Mouse (Mus musculus) 416B (cell line): ENCODE measurements around the gene Ate1.

ENCODE experiments used
- DNase-seq: peaks from one replicate; pipeline ENCODE4 v3.0.0; 2011; ENCODE audit warnings: low read depth

Ate1 gene

DNA sequence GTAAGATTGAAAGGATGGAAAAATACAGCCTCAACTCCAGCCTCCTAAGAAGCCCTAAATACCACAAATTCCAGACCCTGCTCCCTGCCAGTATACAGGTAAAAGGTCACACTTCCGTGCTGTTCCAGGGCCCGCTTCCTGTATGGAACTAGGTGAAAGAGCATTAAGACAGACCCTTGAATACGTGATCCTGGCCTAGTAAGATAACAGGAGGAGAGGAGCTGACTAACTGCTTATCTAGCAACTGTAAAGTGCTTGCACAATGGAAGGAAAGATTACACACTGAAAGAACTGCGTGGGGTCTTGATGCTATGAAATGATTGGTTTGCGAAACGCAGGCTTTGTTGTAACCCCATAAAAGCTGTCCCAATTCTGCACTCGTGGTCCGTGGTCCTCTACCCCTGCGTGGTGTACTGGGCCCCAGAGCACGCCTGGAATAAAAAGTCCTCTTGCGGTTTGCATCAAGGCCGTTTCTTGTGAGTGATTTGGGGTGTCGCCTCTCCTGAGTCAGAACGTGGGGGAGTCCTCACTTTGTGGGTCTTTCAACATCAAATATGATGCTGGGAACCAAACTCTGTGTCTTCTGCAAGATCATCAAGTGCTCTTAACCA, 748 bp upstream of the Ate1 start:
- peak; percentile 83 for DNase-seq

DNA sequence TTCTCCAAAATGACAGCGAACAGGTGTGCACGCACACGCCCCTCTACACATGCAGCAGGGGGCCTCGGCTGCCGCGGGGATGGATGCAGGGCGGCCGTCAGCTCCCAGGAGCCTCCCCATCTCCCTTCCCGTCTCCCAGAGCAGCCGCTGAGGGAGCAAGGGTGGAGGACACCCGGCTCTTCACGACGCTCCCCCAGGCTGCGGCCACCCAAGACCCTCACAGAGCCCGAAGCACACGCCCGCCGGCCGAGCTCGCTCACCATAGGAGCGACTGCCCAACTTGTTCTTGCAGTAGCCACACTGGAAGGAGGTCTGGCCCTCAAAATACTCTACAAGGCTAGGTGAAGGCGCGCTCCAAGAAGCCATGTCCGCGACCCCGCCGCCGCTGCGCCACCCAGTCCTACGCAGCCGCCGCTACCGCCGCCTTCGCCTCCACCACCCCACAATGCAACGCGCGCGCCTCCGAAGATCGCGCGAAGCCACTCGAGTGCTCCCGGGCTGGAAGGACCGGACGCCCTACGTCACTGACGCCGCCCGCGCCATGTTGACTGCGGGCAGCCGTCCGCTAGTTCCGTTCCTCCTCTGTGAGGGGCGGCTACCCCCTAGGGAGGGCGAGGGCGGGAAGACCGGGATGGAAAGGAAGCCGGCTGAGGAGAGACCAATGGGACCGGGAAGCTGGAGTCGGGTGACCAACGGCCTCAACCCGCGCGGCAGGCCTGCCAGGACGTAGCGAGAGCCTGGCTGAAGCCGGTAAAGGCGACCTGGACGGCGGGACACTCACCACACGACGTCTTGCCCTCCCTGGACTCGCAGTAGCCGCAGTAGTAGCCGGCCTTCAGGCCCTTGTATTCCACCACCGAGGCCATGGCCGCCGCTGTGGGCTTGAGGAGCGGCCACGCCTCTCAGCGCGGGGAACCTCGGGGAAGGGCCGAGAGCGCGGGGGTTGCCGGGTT, 797 bp downstream of the Ate1 start:
- peak; percentile 96 for DNase-seq

DNA sequence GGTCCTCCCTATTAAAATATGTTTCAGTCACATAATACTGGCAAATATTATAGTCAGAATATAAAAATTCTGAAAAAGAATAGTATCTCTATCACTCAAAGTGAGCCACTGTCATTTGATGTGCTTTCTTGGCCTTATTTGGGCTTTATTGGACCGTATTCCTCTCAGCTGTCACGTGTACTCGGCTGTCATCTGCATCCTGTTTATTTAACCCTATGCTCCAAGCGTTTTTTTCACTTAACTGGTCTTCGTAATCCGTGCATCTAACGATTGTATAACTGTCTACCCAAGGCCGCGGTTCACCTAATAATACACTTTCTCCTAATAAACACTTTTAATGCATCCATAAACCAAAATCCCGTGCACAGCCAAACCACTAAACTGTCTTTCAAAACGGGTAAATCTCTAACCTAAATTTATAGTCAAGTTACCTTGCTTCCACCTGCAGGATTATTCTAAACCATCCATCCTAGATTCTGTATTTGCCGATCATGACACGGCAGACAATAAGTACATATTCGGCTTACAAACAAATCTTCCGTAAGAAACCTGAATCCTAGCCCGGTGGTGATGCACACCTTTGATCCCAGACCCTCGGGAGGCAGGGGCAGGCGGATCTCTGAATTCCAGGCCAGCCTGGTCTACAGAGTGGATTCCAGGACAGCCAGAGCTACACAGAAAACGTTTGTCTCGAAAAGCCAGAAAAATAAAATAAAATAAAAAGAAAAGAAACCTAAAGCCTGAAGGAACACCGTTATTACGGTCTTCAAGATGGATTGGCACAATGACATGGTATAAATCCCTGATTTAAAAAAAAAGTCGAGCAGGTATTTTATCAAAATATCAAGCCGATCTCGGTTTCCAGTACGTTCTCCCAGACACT, 1.7 kb downstream of the Ate1 start:
- peak; percentile 72 for DNase-seq

DNA sequence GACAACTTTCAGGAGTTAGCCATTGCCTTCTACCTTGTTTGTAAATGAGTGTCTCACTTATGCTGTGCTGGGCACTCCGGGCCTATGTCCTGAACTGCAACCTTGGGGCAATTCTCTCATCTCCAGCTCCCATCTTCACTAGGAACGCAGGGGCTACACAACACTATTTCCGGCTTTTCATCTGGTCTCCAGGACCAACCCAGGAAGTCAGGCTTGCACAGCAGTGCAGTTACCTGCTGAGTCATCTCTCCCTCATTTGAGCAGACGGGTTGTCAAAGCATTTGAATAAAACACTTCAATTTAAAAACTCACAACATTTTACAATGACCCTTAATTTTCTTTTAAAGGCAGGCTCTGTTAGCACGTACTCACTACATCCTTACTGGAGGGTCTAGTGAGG, 9.9 kb downstream of the Ate1 start:
- DNase-seq, result peak; percentile 37

DNA sequence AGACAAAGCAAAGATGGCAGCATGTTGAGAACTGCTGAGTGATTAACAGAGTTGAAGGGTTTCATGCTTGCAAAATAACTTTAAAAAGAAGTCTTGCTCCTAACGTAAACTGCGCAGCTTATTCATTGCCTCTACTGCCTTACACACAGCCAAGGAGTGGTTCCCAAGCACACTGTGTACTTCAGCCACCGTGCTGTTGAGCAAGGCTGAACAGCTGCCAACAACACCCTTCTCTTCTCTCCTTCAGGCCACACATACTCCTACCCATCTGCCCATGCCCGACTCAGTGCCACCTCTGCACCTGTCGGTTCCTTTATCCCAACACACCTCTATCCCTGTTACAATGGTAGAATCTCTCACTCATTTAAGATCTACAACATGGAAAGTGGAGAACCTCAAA, 17.2 kb downstream of the Ate1 start:
- DNase-seq, result no peak

DNA sequence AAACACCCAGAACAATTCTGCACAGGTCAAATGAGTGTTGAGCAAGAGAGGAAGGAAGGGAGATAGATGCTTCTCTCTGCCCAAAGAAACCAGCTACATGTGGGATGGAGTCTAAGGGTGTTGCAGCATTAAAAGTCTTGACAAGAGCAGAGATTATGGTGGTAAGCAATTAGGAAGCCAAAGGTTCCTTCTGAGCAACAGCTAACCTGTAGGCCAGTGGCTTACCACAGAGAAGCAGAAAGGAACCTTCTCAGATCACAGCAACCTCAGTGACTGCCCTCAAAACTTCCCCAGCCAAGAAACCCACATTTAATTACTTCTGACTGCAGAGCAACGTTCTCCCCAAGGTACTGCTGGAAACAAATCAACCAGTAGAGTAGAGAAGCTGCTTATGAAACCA, 18.7 kb downstream of the Ate1 start:
- peak; percentile 67 for DNase-seq

DNA sequence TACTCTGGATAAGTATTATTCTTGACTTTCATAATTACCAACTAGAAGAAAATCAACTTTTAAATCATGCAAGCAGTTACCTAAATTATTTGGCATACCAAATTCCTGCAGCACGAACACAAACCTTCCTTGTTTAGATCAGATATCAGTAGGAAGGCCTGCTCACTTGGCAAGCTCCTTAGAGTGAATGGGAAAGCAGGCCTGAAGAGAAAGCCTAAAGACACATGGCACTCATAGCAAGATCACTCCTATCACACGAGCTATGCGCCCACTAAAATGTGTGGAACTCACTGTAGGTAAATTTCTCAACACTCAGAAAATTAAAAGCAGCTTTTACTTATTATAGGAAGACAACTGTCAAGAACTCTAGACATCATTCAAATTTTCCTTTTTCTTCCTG, 26.8 kb downstream of the Ate1 start:
- DNase-seq, result no peak

DNA sequence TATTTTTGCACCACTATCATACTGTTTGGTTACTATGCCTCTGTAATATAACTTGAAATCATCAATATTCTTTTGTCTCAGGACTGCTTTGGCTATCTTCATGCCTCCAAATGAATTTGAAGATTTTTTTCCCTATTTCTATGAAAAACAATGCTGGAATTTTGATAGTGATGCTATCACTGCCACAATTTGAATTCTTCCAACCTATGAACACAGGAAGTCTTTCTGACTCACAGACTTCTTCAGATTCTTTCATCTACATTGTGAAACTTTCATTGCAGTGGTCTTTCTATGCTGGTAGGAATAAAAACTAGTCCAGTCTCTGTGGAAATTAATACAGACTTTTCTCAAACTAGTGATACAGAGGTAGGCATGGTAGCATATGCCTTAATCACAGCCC, 28.1 kb downstream of the Ate1 start:
- no peak for DNase-seq

DNA sequence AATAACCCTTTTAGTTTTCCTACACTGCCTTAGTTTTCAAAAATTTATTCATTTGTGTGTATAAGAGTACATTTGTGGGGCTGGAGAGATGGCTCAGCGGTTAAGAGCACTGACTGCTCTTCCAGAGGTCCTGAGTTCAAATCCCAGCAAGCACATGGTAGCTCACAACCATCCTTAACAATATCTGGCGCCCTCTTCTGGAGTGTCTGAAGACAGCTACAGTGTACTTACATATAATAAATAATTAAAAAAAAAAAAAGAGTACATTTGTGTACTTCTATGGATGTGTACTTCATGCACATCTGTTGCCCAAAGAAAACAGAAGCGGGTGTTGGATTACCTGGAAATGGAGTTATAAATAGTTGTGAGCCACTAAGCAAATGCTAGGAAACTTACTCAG, 41.2 kb downstream of the Ate1 start:
- peak; percentile 35 for DNase-seq

DNA sequence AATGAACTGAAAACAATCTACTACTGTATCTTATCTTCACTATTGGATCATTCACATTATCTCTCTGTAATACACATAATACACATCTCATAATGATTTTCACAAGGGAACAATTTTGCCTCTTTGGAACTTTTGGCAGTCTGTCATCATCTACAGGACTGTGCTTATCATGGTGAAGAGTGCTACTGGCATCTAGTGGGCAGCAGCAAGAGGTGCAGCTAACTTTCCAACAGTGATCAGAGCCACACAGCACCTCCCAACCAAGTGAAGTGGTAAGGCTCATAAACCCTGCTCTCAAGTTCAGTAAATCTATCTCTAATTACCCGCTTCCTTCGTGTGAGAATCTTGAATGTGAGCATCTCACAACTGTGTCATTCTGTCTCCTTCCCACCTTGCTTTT, 44.2 kb downstream of the Ate1 start:
- DNase-seq, result peak; percentile 72

DNA sequence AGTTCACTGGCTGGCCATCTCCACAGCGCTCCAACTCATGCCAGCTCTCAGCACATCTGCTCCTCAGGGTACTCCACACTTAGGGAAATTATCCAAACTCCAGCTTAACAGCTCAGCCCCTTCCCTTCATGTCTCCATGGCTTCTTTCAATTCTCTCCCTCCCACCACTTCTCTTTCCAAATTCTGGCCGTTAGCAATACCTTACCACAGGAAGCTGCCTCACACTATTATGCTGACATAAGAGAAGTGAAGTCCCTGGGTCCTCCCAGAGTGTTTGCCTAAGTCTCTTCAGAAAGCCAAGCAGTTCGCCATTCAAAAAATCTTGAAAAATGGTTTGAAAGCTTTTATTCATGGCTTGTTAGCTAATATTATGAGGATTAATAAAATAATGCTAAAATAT, 46.3 kb downstream of the Ate1 start:
- peak; percentile 63 for DNase-seq

DNA sequence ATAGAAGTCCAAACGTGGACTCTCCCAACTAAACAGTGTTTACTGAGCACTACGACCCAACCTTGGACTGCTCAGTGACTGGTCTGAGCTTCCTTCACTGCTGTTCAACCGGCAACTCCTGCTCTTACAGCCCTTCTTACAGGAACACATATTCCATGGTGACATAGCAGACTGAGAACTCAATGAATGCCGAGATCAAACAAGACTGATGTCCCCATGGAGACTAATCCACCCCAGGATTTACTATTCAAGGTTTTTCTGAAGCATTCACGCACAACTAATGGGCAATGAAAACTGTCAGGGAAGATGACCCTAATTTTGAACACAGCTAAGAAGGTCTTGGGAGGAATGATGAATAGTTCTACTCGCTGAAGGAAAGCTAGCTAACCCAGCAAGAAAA, 47.5 kb downstream of the Ate1 start:
- no peak for DNase-seq

DNA sequence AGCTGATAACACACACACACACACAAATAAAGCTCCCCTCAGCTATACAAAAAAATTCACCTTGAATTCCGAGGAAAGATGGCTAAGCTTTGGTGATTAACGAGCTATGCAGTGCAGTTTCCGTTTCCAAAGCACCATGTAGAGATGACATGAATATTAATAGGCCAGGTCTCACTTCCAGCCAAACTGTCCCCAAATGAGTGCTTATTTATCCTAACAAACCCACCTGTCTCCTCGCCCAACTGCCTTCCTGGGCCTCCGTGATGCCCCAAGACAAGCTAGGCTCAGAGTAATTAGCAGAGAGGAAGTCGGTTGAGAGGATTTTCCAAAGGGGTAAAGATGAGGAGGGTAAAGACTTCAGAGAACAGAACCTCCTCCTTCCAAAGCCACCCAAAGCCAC, 49.1 kb downstream of the Ate1 start:
- DNase-seq, result no peak

DNA sequence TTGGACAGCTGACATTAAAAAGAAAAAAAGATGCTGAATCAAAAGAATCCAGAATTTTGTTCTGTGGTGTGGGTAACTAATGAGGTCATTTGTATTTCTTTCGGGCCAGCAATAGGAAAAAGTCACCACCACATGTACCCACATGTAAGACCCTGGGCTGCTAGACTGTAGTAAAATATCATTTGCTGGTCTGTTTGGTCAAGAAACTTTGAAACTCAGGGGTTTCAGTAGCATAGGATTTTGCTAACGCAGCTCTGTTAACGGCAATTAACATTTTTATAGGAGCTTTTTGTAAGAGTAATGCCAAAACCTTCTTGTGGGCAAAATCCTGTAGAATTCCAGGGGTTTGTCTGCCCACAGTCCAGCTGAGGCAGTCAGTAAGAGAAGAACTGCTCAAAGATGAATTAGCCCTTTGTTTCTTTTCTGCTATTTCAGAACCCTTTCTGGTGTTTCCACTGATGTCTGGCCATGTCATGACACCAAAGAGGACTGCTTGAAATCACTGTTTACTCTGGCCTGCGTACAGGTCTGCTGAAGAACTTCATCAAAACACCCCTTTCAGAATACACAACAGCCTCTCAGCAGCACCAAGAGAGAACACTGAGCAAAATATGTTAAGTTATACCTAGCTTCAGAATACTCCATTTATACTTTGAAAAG, 64.5 kb downstream of the Ate1 start:
- no peak for DNase-seq

DNA sequence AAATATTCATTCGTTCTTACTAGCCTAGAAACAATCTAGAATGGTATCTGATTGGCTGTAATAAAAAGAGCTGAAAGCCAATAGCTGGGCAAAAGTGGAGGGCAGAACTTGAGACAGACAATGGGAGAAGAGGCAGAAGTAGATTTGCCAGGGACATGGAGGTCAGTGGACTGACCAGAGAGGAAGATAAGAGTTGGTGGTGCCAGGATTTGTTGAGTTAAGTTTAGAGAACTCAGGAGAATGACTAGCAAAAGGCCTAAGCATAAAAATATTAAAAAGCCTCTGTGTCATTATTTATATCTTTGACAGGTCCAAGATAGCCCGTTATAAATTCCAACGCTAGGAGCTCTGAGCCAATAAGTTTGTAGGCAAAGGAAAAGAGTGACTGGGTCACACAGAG, 65.9 kb downstream of the Ate1 start:
- DNase-seq, result no peak

DNA sequence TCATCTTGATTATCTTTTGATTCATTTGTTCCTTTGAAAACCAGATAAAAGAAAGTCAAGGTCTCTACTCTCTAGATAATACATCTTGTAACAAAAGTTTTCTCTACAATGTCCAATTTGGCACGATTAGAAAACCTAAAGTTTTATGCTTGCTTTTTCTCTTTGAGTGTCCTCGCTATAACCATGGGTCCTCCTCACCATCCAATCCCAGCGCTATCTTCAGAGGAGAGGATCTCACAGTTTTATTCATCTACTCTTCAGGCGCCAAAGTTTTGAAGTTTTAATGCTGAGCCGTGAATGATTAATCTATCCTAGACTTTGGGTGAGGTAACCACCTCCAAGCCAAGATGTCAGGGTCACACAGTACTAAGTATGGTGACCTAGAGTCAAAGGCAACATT, 84.4 kb downstream of the Ate1 start:
- no peak for DNase-seq

DNA sequence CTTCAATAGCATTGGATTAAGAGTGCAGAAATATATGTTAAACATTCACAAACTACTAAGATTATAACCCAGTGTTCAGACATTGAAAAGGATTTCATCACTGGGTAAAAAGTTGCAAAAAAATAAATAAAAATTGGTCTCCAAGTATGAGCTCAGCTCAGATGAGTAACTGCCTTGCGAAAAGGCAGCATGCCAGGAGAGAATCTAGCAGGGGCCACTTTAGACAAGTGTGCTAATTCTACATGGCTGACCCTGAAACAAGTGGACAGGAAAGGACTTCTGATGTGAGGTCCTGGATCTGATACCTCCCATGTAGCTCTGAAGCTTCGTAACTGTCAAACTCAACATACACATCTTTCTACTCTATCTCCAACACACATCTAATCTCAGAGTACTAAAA, 88.0 kb downstream of the Ate1 start:
- peak; percentile 17 for DNase-seq

DNA sequence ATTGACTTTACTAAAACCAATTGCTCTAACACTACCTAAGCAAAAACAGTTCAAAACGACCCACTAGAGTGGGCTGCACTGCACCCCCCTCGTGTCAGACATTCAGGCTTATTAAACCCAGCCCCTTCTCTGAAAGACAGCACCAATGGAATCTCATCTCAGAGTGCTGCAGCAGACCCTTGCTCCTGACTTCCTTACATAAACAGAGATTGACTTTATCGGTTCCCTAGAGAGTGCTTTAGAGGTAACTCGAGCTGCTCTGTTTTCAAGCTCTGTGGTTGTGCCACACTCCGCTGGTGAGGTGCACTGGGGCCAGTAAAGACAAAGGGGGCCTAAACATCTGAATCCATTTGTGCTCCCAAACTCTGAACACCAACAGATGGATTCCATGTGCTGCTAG, 93.6 kb downstream of the Ate1 start:
- DNase-seq, result no peak

DNA sequence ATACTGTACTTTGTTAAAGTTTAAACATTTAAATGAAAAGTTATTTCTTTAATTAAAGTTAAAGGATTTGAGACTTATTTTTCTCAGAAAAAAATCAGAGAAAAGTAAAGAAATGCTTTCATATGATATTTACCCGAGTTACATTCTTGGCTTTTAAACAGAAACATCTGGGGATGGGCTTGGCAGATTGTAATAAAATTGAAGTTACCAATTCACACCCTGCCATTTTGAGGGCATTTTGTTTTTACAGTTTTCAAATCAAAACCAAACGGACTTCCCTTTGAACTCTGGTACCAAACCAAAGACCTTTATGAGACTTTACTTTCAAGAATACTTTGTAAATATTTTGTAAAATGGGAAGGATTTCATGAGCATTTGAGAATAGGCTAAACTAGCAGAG, 94.2 kb downstream of the Ate1 start:
- no peak for DNase-seq

DNA sequence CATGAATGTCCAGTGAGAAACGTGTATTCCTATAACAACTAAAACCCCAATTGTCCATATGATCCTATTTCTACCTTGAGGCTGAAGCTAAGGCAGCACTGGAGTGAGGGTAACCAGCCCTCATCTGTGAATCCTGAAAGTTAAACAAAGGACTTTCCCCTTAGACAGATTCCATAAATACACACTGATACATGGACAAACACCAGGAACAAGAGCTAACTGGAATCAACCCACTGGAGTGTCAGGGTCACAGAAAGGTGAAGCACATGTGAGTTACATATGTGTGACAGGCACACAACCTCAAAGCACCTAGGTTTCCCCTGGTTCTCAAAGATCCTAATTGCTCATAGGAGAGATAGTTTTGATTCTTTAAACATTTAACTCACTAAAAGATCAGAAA, 100.2 kb downstream of the Ate1 start:
- DNase-seq, result no peak

DNA sequence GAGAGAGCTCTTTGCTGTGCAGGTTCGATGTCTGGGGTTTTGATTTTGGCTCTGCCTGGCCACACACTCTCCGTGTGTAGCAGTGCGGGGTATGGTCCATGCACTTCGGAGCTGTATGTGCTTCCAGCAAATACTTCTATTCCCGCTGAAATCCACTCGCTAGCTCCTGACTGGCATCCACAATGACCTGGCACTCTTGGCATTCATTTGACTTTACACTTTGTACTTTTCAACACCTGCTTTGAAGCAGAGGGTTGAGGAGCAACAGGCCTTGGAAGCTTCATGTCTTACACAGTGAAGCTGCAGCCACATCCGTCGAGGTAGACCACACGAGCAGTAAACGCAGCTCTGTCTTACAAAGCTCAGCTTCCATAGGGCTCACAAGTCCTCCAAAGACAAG, 112.5 kb downstream of the Ate1 start:
- DNase-seq, result no peak

DNA sequence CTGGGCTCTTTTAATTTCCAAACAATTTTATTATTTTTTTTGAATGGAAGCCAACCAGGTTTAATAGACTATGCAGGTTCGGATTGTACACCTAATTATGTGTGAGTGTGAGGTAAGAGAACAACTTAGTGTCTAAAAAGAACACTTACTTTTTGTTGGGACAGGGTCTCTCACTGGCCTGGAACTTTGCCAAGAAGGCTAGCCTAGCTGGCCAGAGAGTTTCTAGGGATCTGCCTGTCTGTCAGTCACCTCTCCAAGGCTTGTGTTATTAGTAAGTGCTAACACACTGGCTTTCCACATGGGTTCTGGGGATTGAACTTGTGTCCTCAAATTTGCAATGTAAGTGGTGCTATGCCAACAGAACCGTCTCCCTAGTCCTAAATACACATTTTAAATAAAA, 116.8 kb downstream of the Ate1 start:
- no peak for DNase-seq
